Mouse (Mus musculus) lung, postnatal 25 days (tissue): ENCODE measurements around the gene Col4a1.

Source experiments
- DNase-seq: peaks from one replicate; pipeline ENCODE4 v3.0.0; 2022; ENCODE audit warnings: low spot score

The Col4a1 gene

DNA sequence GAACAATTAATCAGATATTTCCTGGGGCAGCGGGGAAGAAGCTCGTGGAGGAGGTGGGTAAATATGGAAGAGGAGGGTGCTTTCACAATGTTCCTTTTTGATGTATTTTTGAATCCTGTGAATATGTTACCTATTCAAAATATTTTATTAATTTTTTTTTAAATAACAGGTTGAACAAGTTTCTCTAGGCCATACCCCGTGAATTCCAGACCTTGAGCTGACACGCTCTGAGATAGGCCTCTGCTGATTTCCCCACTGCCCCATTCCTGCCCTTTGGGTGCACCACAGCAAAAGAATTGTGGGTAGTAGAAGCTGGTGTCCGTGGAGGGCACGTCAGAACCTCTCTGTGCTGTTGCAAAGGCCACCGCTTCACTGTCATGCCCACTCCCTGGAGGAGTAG, 136.2 kb downstream of the Col4a1 start:
- DNase-seq: no peak

DNA sequence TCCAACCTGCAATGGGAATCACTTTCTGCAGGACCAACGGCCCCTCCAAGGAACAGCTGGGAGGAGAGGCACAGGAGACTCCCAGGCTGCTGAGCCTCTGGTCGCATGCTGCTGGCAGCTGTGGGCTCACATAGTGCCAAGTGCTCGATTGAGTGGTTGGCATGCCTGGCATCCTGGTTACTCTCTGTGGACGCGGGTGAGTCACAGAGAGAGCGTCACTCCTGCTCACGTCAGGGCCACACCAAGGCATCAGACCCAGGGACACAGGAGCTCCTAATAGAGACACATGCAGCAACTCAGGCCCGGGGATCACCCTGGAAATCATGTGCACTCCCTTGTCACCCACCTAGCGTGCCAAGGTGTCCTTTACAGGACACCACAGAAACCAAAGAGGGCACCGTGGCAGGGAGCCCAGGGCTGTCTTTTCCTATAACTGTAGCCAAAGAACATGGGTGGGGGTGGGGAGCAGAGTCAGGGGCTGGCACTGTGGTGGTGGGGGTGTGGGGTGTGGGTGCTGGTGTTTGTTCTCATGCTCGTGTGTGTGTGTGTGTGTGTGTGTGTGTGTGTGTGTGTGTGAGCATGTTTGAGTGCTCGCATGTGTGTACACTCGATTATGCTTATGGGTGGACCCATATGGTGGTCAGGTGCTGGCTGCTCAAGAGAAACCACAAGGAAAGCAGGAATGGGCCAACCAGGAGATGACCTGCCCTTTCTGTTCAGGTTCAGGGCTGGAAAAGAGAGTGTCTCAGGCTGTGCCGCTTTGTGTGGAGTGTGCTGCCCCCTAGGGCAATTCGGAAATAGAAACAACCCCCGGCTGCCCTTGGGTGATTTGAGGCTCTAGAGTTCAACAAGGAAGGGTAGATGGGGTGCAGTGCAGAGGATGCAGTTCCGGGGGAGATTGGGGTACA, 139.1 kb downstream of the Col4a1 start:
- peak; percentile 85 for DNase-seq

DNA sequence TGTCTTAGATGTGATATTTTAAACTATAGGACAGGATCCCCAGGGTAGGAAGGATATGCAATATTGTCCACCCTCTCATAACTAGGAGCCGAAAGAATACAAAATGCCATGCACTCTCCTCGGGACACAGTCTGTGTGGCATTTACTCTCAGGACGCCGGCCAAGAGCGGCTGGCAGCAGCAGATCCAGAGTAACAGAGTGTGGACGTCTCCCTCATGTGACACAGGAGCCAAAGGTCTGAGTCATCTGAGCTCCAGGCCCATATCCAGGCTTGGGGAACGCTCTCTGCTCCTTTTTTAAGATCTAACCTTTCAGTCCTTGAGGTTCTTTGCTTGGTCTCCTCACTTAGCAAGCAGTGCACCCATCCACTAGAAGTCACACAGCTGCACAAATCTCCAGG, 141.1 kb downstream of the Col4a1 start:
- peak; percentile 51 for DNase-seq

DNA sequence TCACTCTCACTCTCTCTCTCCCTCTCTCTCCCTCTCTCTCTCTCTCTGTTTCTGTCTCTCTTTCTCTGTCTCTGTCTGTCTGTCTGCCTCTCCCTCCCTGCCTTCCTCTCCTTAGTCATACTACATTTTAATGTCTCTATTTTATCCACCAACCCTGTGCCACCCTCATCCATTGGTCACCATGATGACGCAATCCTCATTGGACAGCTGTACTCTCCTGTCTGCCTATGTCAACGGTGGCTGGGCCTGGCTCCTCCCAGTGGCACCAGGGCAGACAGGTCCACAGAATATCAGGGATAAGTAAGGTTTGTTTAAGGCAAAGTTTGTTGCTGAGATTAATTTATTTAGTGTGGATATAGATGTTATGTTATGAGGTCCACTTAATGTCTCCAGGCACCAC, 143.2 kb downstream of the Col4a1 start:
- no peak for DNase-seq

DNA sequence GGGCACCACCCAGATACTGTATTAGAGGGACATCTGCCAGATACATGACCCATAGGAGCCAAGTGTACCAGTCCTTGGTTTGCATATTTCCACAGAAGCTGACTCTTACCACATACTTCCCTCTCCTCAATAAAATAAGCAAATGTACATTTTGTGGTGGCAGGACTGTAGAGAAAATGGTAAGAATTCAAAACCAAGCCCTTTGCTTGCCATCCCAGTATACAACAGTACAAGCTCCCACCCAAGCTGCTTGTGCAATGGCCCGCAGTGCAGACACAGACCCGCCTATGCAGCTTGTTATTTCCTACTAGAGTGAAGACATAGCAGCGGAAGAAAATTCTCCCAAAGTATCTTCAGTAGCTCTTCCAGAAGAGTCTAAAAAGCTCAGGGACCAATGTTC, 143.8 kb downstream of the Col4a1 start:
- DNase-seq: no peak

DNA sequence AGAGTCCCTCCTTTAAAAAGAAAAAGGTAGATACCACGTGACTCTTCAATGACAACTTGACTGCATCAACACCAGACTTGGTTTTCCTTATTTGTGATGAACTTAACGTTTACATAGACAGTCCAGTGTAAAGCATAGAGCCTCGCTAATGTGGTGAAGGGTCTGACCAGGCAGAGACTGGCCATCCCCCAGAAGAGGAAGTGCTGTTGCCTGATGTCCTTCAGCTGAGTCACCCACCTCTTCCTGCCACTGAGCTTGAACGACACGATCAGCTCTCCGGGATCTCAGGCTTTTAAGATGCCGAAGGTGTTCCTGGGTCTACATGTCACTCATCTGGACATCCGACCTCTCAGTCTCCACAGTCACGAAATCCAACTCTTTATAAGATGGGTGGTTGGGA, 144.7 kb downstream of the Col4a1 start:
- no peak for DNase-seq

DNA sequence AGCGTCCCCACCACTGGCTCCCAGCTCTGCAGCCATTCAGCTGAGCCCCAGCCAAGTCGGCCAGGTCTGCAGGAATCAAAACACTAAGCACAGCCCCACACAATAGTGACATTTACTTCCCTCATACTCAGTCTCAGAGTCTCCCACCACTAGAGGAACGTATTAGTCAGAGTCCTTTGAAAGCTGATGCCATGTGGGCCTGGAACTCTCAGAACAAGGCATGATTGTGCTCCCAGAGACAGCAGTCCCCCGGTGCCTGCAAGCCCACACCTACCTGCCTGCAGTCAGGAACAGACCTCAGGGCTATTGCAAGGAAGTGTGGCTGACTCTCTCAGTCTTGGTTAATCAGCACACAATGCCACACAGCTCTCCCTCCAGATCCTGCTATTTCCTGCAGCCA, 147.0 kb downstream of the Col4a1 start:
- no peak for DNase-seq

DNA sequence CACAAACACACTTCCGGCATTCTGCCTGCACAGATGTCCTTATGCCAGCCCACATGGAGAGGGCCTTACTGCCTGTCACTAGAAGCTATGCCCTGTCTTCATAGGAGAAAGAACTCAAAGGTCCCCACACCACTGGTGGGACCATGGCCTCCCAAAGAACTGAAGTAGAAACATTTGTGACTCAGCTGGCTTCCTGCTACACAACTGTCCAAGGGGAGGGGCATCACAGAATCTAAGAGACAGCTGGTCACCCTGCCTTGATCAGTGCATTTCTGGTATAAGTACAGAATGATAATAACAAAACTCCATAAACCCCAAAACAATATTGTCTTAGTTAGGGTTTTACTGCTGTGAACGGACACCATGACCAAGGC, 156.3 kb downstream of the Col4a1 start:
- no peak for DNase-seq

DNA sequence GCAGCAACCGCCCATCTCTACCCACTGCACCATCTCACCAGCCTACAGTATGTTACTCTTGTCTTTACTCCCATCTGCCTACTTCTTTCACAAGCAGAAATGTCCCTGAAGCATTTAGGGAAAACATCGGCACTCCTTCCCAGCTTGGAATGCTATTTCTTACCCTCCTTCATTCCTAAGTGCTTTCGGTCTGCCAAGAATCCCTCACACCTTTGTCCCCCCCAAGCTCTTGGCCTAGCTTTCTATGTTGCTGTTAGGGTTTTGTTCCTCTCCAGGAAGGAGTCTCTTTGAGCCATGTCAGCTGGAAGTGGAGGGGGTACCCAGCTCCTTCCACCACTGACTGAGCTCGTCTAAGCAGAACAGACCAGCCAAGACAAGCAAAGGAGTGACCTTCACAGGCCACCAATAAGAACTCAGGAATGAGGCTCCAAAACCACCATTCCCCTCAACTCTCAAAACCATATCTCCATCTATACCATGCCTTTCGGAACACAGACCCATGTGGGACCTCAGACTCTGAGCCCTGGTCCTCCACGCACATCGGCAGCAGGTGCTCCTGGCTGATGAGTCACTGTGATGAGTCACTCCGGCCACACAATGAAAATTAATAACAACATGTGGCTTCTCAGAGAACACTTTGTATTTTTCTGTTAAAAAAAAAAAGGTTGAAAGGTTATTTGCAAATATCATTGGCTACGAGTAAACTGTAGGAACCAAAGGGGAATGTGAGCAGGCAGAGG, 156.9 kb downstream of the Col4a1 start:
- DNase-seq: peak; percentile 23

DNA sequence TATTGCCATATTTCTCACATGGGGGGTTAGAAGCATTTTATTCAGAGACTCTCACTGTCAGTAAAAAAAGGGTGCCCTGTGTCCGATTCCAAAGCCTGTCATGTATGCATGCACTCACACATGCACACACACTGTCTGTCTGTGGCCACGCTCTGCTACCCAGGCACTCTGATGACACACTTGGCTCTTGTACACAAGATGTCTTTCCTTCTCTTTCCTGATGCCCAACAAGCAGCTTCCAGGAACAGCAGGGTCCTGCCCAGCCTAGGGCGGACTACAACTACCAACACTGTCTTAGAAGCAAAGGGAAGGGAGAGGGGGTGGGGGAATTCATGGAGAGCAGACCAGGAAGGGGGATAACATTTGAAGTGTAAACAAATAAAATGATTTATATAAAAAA, 162.4 kb downstream of the Col4a1 start:
- DNase-seq: no peak

- no peak for DNase-seq
Observed at GRCm38 (mm10) chr8:11149201-11149810, 163.3 kb downstream of the Col4a1 start.

DNA sequence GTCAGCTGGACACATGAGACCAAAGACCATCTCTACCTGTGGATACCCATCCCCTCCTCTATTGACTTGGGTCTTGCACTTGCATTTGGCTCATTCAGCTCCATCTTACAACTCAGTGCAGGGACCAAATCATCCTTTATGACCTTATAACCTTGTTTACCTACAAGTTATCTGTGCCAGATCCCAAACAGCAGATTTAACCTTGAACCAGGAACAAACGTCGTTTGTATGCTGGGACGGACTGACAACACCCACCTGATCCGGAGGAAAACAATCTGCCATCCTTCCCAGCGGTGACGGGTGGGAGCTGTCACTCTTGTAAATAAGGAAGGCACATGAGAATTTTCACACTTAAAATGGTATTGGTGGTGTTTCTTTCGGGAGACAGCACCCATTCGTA, 163.8 kb downstream of the Col4a1 start:
- no peak for DNase-seq
